Mouse (Mus musculus) G1E (cell line): ENCODE results near the gene Ndufs4. TPM values are rescaled to one million over a fixed set of nuclear protein-coding genes. Genes with fewer than 3 reads are reported as not detected.

ENCODE experiments used
- ATAC-seq: 2 replicates; pipeline ENCODE4 v1.8.0; 2016; ENCODE audit warnings: mild to moderate bottlenecking; ENCODE audit not compliant: insufficient number of reproducible peaks, poor library complexity, low FRiP score, severe bottlenecking; ENCODE audit errors: extremely low read depth
- DNase-seq: peaks from one replicate; pipeline ENCODE4 v3.0.0; 2012; ENCODE audit warnings: low spot score
- H3K27me3 ChIP-seq: 2 replicates; pipeline ENCODE4 v1.6.1; 2012; ENCODE audit warnings: mild to moderate bottlenecking, low read length, inconsistent platforms; ENCODE audit not compliant: insufficient read depth
- H3K36me3 ChIP-seq: replicated peaks from 2 replicates; pipeline ENCODE3; 2012; ENCODE audit warnings: mild to moderate bottlenecking, inconsistent platforms
- H3K4me1 ChIP-seq: 2 replicates; pipeline ENCODE4 v1.6.1; 2012; ENCODE audit warnings: low read depth, low read length, inconsistent platforms, mixed read lengths; ENCODE audit not compliant: insufficient read depth
- H3K4me3 ChIP-seq: 2 replicates; pipeline ENCODE4 v1.5.1; 2012; ENCODE audit warnings: low read depth, mild to moderate bottlenecking, inconsistent platforms, low read length, moderate library complexity, mixed read lengths
- H3K9me3 ChIP-seq: replicated peaks from 2 replicates; pipeline ENCODE4 v1.6.1; 2012; ENCODE audit warnings: inconsistent platforms
- CTCF ChIP-seq: IDR thresholded peaks from 2 replicates; pipeline ENCODE4 v1.5.1; 2012; ENCODE audit warnings: low read depth, low read length, inconsistent platforms, mixed read lengths
- GATA1 ChIP-seq: IDR thresholded peaks from 2 replicates; pipeline ENCODE4 v1.6.1; 2012; ENCODE audit warnings: borderline replicate concordance, low read length, inconsistent platforms, mixed read lengths
- GATA2 ChIP-seq: IDR thresholded peaks from 2 replicates; pipeline ENCODE4 v1.6.1; 2012; ENCODE audit warnings: low read depth, low read length, inconsistent platforms, borderline replicate concordance
- POLR2AphosphoS5 ChIP-seq: IDR thresholded peaks from 2 replicates; pipeline ENCODE4 v1.6.1; 2012; ENCODE audit warnings: low read depth, low read length, inconsistent platforms; ENCODE audit not compliant: insufficient replicate concordance
- TAL1 ChIP-seq: conservative IDR thresholded peaks from 2 replicates; pipeline ENCODE4 v1.6.1; 2012; ENCODE audit warnings: low read depth, low read length, inconsistent platforms, mixed read lengths
- polyA plus RNA-seq: library from polyadenylated mRNA; stranded (reverse); fragments of >175 nt; gene quantifications from 2 replicates; pipeline ENCODE4 v1.2.3, GENCODE M21; 2012
- total RNA-seq, 2 experiments: library from RNA; stranded (forward) in 1 of 2; stranded (reverse) in 1 of 2; fragments of 200-1000 nt in 1 of 2; fragments of >200 nt in 1 of 2; fragmentation: Nextera tagmentation in 1 of 2; gene quantifications; 2 replicates each; pipeline ENCODE4 v1.2.3; 2014 to 2017

The Ndufs4 gene
- total and polyA plus RNA-seq, 3 experiments: 6.9 to 99.9 (median 48.8) TPM

- Histone ChIP-seq H3K27me3 (peaks cover 23% of the 10 kb centered on the region), H3K36me3 (no peaks in the 10 kb centered on the region), H3K4me3 (no peak overlapping the region), H3K9me3 (no peaks in the 10 kb centered on the region), H3K4me1 (peaks cover 2% of the 10 kb centered on the region; the same call in 1 of the 2 replicates)
- DNase-seq (no peak), ATAC-seq (no peak)
- no peak for TF ChIP-seq CTCF
- no peak for TF ChIP-seq POLR2AphosphoS5
- no peak for TF ChIP-seq TAL1
- TF ChIP-seq GATA2: no peak
- TF ChIP-seq GATA1: no peak
Observed at GRCm38 (mm10) chr13:114406866-114407265, 18.8 kb upstream of the Ndufs4 start.

DNA sequence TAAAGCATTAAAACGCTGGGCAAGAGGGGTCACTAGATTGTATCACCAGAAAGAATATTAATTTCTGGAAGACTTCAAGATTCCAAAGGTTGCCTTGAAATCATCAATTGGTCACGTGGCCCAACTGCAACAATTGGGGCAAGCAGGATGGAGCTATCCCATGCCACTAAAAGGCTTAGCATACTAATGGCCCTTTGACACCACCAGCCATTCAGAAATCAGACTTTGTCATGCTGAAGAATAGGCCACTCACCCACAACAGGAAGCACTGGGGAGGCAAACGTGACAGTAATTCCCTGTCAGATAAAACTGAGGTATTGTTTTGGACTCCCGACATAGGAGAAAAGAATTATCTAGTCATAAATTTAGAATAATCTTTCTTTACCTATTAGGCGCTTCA lies 18.4 kb upstream of the Ndufs4 start:
- TF ChIP-seq POLR2AphosphoS5 (no peak), GATA1 (no peak), TAL1 (no peak)
- H3K36me3 ChIP-seq: no peaks in the 10 kb centered on the region
- peaks cover 2% of the 10 kb centered on the region; the same call in 1 of the 2 replicates for H3K4me1 ChIP-seq
- no peak overlapping the region for H3K4me3 ChIP-seq
- H3K27me3 ChIP-seq: peaks cover 26% of the 10 kb centered on the region
- DNase-seq (no peak), ATAC-seq (no peak)
- no peaks in the 10 kb centered on the region for H3K9me3 ChIP-seq

GRCm38 (mm10) chr13:114405100-114405715 lies 17.1 kb upstream of the Ndufs4 start:
- DNase-seq (no peak), ATAC-seq (no peak)
- Histone ChIP-seq H3K27me3 (peaks cover 29% of the 10 kb centered on the region), H3K4me3 (no peak overlapping the region), H3K36me3 (no peaks in the 10 kb centered on the region), H3K4me1 (peaks cover 2% of the 10 kb centered on the region; the same call in 1 of the 2 replicates), H3K9me3 (no peaks in the 10 kb centered on the region)
- TF ChIP-seq GATA1 (no peak), GATA2 (no peak), CTCF (no peak), TAL1 (no peak), POLR2AphosphoS5 (no peak)

GRCm38 (mm10) chr13:114398906-114399305 lies 10.8 kb upstream of the Ndufs4 start:
- no peak for ATAC-seq
- no peaks in the 10 kb centered on the region for H3K36me3 ChIP-seq

DNA sequence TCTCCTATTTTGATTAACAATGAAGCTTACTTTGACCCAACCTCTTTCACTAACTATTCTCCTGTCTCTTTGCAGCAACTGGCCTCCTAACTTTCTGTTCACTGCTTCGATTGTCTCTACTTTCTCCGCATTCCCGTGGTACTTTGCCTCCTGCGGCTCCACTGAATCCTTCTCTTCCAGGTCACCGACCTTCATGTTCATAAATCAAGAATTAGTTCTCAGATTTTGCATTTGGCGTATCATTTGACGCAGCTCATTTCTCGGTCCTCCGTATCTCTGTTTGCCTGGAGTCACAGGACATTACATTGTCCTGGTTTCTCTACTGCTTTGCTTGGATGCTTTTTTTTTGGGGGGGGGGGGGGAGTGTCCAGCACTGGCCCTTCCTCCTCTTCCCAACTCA lies 9.2 kb upstream of the Ndufs4 start:
- Histone ChIP-seq H3K4me1 (no peaks in the 10 kb centered on the region), H3K36me3 (no peaks in the 10 kb centered on the region), H3K27me3 (peaks cover 19% of the 10 kb centered on the region), H3K9me3 (no peaks in the 10 kb centered on the region; the same call in 1 of the 2 replicates), H3K4me3 (no peak overlapping the region)
- DNase-seq (no peak), ATAC-seq (no peak)
- no peak for TF ChIP-seq GATA1

More at GRCm38 (mm10) chr13:114398906-114399305, 10.8 kb upstream of the Ndufs4 start:
- H3K4me1 ChIP-seq: no peaks in the 10 kb centered on the region
- TF ChIP-seq POLR2AphosphoS5: no peak
- no peak for TF ChIP-seq GATA1
- TF ChIP-seq GATA2: no peak
- TF ChIP-seq CTCF: no peak
- no peak for TF ChIP-seq TAL1
- H3K4me3 ChIP-seq: no peak overlapping the region
- peaks cover 17% of the 10 kb centered on the region for H3K27me3 ChIP-seq
- H3K9me3 ChIP-seq: no peaks in the 10 kb centered on the region; the same call in 1 of the 2 replicates
- no peak for DNase-seq

DNA sequence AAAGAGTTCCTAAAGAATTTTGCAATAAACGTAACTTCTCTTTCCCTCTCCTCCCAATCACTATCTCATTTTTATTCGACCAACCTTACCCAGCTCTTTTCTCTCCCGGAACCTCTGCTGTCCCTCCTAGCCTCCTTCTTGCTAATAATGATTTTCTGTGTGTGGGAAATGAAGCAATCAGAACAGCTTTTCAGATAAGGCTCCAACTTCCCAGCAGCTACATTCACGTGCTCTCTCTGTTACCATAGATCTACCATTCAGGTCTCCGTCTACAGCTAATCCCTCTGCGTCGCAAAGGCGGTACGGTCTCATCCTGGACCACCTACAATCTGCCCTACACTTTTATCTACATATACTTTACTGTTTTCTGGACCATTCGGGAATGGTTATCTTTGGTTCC lies 8.8 kb upstream of the Ndufs4 start:
- Histone ChIP-seq H3K9me3 (no peaks in the 10 kb centered on the region; the same call in 1 of the 2 replicates), H3K27me3 (peaks cover 17% of the 10 kb centered on the region), H3K4me1 (no peaks in the 10 kb centered on the region), H3K4me3 (no peak overlapping the region), H3K36me3 (no peaks in the 10 kb centered on the region)
- ATAC-seq (no peak), DNase-seq (no peak)
- no peak for TF ChIP-seq GATA1
- no peak for TF ChIP-seq CTCF
- no peak for TF ChIP-seq TAL1
- TF ChIP-seq GATA2: no peak
- TF ChIP-seq POLR2AphosphoS5: no peak

GRCm38 (mm10) chr13:114394784-114395183 lies 6.7 kb upstream of the Ndufs4 start:
- TF ChIP-seq POLR2AphosphoS5 (no peak), GATA1 (no peak), TAL1 (no peak), CTCF (no peak), GATA2 (no peak)
- DNase-seq (no peak), ATAC-seq (no peak)
- peaks cover 15% of the 10 kb centered on the region for H3K27me3 ChIP-seq
- H3K4me3 ChIP-seq: no peak overlapping the region
- H3K4me1 ChIP-seq: peaks cover 5% of the 10 kb centered on the region; the same call in 1 of the 2 replicates
- H3K9me3 ChIP-seq: no peaks in the 10 kb centered on the region; the same call in 1 of the 2 replicates
- H3K36me3 ChIP-seq: no peaks in the 10 kb centered on the region
